Mouse (Mus musculus): ENCODE data around the gene Rpl31. TPM values are rescaled to one million over a fixed set of nuclear protein-coding genes. Genes with fewer than 3 reads are reported as not detected.
A peak's percentile ranks its signal among the peaks of the same experiment; 100 is the strongest.

Gene Rpl31
- polyA plus RNA-seq, 1 experiment, result 252 TPM

- H3K4me3 ChIP-seq (ENCODE audit: control insufficient read depth, low read depth, low read length), result no peak overlapping the region
- H3K36me3 ChIP-seq (ENCODE audit: control insufficient read depth, insufficient read depth, low read length), result no peaks in the 10 kb centered on the region
- H3K27ac ChIP-seq (ENCODE audit: control insufficient read depth, insufficient read depth, low read depth, low read length), result no peak overlapping the region
- TF ChIP-seq CTCF (IDR thresholded peaks at IDR 0.05; ENCODE audit: control insufficient read depth, insufficient read depth, insufficient replicate concordance, low read depth, low read length), result no peak
- no peak for TF ChIP-seq POLR2A (IDR thresholded peaks at IDR 0.05; ENCODE audit: control insufficient read depth, low read depth, low read length)
- H3K4me1 ChIP-seq (ENCODE audit: control insufficient read depth, insufficient read depth, low read length), result no peaks in the 10 kb centered on the region
- no peaks in the 10 kb centered on the region for H3K27me3 ChIP-seq (ENCODE audit: control insufficient read depth, insufficient read depth, low read length)
Observed at GRCm38 (mm10) chr1:39410085-39410821, 42.6 kb downstream of the Rpl31 start.

GRCm38 (mm10) chr1:39417817-39418216 is 50.2 kb downstream of the Rpl31 start:
- no peak for TF ChIP-seq CTCF (IDR thresholded peaks at IDR 0.05; ENCODE audit: control insufficient read depth, insufficient read depth, insufficient replicate concordance, low read depth, low read length)
- TF ChIP-seq POLR2A (IDR thresholded peaks at IDR 0.05; ENCODE audit: control insufficient read depth, low read depth, low read length), result no peak
- H3K36me3 ChIP-seq (ENCODE audit: control insufficient read depth, insufficient read depth, low read length), result no peaks in the 10 kb centered on the region
- H3K27ac ChIP-seq (ENCODE audit: control insufficient read depth, insufficient read depth, low read depth, low read length), result peak overlapping the region; percentile 51
- H3K4me1 ChIP-seq (ENCODE audit: control insufficient read depth, insufficient read depth, low read length), result peaks cover 2% of the 10 kb centered on the region; the same call in 1 of the 2 replicates
- H3K27me3 ChIP-seq (ENCODE audit: control insufficient read depth, insufficient read depth, low read length), result no peaks in the 10 kb centered on the region
- H3K4me3 ChIP-seq (ENCODE audit: control insufficient read depth, low read depth, low read length), result no peak overlapping the region

- TF ChIP-seq CTCF (IDR thresholded peaks at IDR 0.05; ENCODE audit: control insufficient read depth, insufficient read depth, insufficient replicate concordance, low read depth, low read length), result no peak
- TF ChIP-seq POLR2A (IDR thresholded peaks at IDR 0.05; ENCODE audit: control insufficient read depth, low read depth, low read length), result no peak
- H3K4me1 ChIP-seq (ENCODE audit: control insufficient read depth, insufficient read depth, low read length), result peaks cover 2% of the 10 kb centered on the region; the same call in 1 of the 2 replicates
- no peaks in the 10 kb centered on the region for H3K27me3 ChIP-seq (ENCODE audit: control insufficient read depth, insufficient read depth, low read length)
Observed at GRCm38 (mm10) chr1:39418852-39419251, 51.2 kb downstream of the Rpl31 start.

GRCm38 (mm10) chr1:39420987-39421386 is 53.3 kb downstream of the Rpl31 start:
- Histone ChIP-seq H3K36me3 (ENCODE audit: control insufficient read depth, insufficient read depth, low read length) (no peaks in the 10 kb centered on the region), H3K27me3 (ENCODE audit: control insufficient read depth, insufficient read depth, low read length) (no peaks in the 10 kb centered on the region), H3K4me3 (ENCODE audit: control insufficient read depth, low read depth, low read length) (no peak overlapping the region), H3K4me1 (ENCODE audit: control insufficient read depth, insufficient read depth, low read length) (peaks cover 2% of the 10 kb centered on the region; the same call in 1 of the 2 replicates), H3K27ac (ENCODE audit: control insufficient read depth, insufficient read depth, low read depth, low read length) (no peak overlapping the region)
- TF ChIP-seq POLR2A (IDR thresholded peaks at IDR 0.05; ENCODE audit: control insufficient read depth, low read depth, low read length), result no peak
- no peak for TF ChIP-seq CTCF (IDR thresholded peaks at IDR 0.05; ENCODE audit: control insufficient read depth, insufficient read depth, insufficient replicate concordance, low read depth, low read length)

More at GRCm38 (mm10) chr1:39418852-39419251, 51.2 kb downstream of the Rpl31 start:
- Histone ChIP-seq H3K36me3 (ENCODE audit: control insufficient read depth, insufficient read depth, low read length) (no peaks in the 10 kb centered on the region), H3K4me3 (ENCODE audit: control insufficient read depth, low read depth, low read length) (no peak overlapping the region), H3K27ac (ENCODE audit: control insufficient read depth, insufficient read depth, low read depth, low read length) (peak overlapping the region; percentile 73)

Other genes starting within 250 kb of the Rpl31 start
- gene Npas2, start 174.1 kb upstream of the Rpl31 start, polyA plus RNA-seq (2012; rRNA removed), result 0.79 and 1.1 TPM in 2 replicates
- 8.8 and 10.0 TPM in 2 replicates for gene Tbc1d8, start 110.9 kb downstream of the Rpl31 start, polyA plus RNA-seq (2012; rRNA removed)
- 9.2 and 10.9 TPM in 2 replicates for gene Cnot11, start 167.2 kb downstream of the Rpl31 start, polyA plus RNA-seq (2012; rRNA removed)
- 5.9 and 6.8 TPM in 2 replicates for gene Rnf149, start 209.6 kb downstream of the Rpl31 start, polyA plus RNA-seq (2012; rRNA removed)